Mouse (Mus musculus) CH12F3 (cell line): ENCODE data around the gene Zfp790.
"Not testable (repeated sequence)": the region's sequence is repeated elsewhere in the genome, so short reads cannot be mapped to it uniquely, and the experiment has no call there.

Experiments
- in situ Hi-C: fragments of 300-500 bp; cut with MboI; formaldehyde crosslinking; loops from 2 replicates; pipeline ENCODE4 v1.14.3; 2020; ENCODE audit warnings: low sequenced_read_pairs

Zfp790 gene

GRCm38 (mm10) chr7:29839256-29839655 lies 23.3 kb downstream of the Zfp790 start:
- in situ Hi-C loops: no loop called here

- in situ Hi-C loops: no loop called here
Measured at GRCm38 (mm10) chr7:29842105-29842504, 26.2 kb downstream of the Zfp790 start.

GRCm38 (mm10) chr7:29844616-29845015 lies 28.7 kb downstream of the Zfp790 start:
- in situ Hi-C loops: no loop called here

- in situ Hi-C loops: no loop called here
Measured at GRCm38 (mm10) chr7:29852831-29853218, 36.9 kb downstream of the Zfp790 start.

- in situ Hi-C loops: no loop called here
Measured at GRCm38 (mm10) chr7:29853219-29853842, 37.4 kb downstream of the Zfp790 start, which contains the start of gene Zfp940. TSS of gene Zfp940 (minus strand) at chr7:29853669.

- in situ Hi-C loops: no loop called here
Measured at GRCm38 (mm10) chr7:29859532-29860517, 43.9 kb downstream of the Zfp790 start, which contains the start of gene Zfp420. TSS of gene Zfp420 (plus strand) at chr7:29859979.

- in situ Hi-C loops: no loop called here
Measured at GRCm38 (mm10) chr7:29861660-29862059, 45.7 kb downstream of the Zfp790 start.

- in situ Hi-C loops: no loop called here
Measured at GRCm38 (mm10) chr7:29874256-29874655, 58.3 kb downstream of the Zfp790 start.

- in situ Hi-C loops: not testable (repeated sequence)
Measured at GRCm38 (mm10) chr7:29877561-29877960, 61.6 kb downstream of the Zfp790 start.

GRCm38 (mm10) chr7:29880056-29880455 lies 64.1 kb downstream of the Zfp790 start:
- in situ Hi-C loops: no loop called here
